Mouse (Mus musculus) olfactory bulb, adult 2 months (tissue): Measurements from ENCODE around the gene Inca1.

ENCODE experiments used
- CTCF ChIP-seq: fragments of 200-500 bp; IDR thresholded peaks from 2 replicates; pipeline ENCODE4 v1.5.1; 2012; ENCODE audit warnings: low read depth, mild to moderate bottlenecking, low read length, moderate library complexity; ENCODE audit not compliant: insufficient read depth
- POLR2A ChIP-seq: fragments of 200-500 bp; IDR thresholded peaks from 2 replicates; pipeline ENCODE4 v1.6.1; 2012; ENCODE audit warnings: mild to moderate bottlenecking, low read depth, low read length, moderate library complexity; ENCODE audit not compliant: insufficient read depth

DNA sequence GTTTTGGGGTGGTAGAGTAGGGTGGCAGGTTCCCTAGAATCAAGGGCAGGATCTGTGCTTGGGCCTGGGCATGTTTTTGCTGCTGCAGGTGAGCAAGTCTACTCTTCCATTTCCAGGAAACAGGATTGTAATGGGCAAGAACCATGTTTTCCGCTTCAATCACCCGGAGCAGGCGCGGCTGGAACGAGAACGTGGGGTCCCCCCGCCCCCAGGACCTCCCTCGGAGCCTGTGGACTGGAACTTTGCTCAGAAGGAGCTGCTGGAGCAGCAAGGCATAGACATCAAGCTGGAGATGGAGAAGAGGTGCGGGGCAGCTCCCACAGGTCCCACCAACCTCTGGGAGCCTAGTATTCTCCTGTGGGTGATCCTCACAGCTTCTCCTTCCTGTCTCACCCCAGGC is 24.8 kb upstream of the Inca1 start:
- TF ChIP-seq CTCF (no peak), POLR2A (no peak)
